Mouse (Mus musculus) macrophage (primary cell): ENCODE results near the gene Ccdc115. TPM values are rescaled to one million over a fixed set of nuclear protein-coding genes. Genes with fewer than 3 reads are reported as not detected.

Source experiments
- H3K27ac ChIP-seq: fragments of 350-480 bp; formaldehyde crosslinking; 2 replicates; pipeline ENCODE4 v1.9.0; 2021
- H3K36me3 ChIP-seq: fragments of 350-480 bp; formaldehyde crosslinking; 2 replicates; pipeline ENCODE4 v1.9.0; 2021; ENCODE audit errors: inconsistent target
- H3K4me3 ChIP-seq: fragments of 350-480 bp; formaldehyde crosslinking; 2 replicates; pipeline ENCODE4 v1.9.0; 2021; ENCODE audit errors: inconsistent target
- H3K79me2 ChIP-seq: fragments of 350-480 bp; formaldehyde crosslinking; 2 replicates; pipeline ENCODE4 v1.9.0; 2021; ENCODE audit errors: inconsistent target
- WGBS: methylation state at CpG from one replicate; pipeline ENCODE4 v1.1.7; 2026; ENCODE audit warnings: inconsistent platforms; ENCODE audit not compliant: missing documents; 5-methylcytosine and 5-hydroxymethylcytosine counted together
- polyA plus RNA-seq: library from polyadenylated mRNA; stranded (reverse); fragments of 250-400 nt; gene quantifications from 3 replicates; pipeline ENCODE4 v1.2.4, GENCODE M21; 2018; ENCODE audit warnings: inconsistent platforms

The Ccdc115 gene
- polyA plus RNA-seq, 1 experiment from 2014 or later: 87.1 TPM

GRCm38 (mm10) chr1:34432776-34433481 lies 6.5 kb downstream of the Ccdc115 start:
- peaks cover 4% of the 10 kb centered on the region for H3K79me2 ChIP-seq
- WGBS: 25% methylated on average over 34 of the region's 35 CpGs
- peaks cover 39% of the 10 kb centered on the region for H3K36me3 ChIP-seq
- H3K4me3 ChIP-seq: peak overlapping the region; percentile 50
- H3K27ac ChIP-seq: peak overlapping the region; percentile 82

GRCm38 (mm10) chr1:34432411-34432775 lies 7.1 kb downstream of the Ccdc115 start:
- 75% methylated on average over 13 of the region's 13 CpGs for WGBS
- Histone ChIP-seq H3K79me2 (no peaks in the 10 kb centered on the region), H3K27ac (peak overlapping the region; percentile 82), H3K4me3 (peak overlapping the region; percentile 50), H3K36me3 (peaks cover 34% of the 10 kb centered on the region)

GRCm38 (mm10) chr1:34431431-34431830 lies 8.0 kb downstream of the Ccdc115 start:
- Histone ChIP-seq H3K36me3 (peaks cover 26% of the 10 kb centered on the region), H3K79me2 (no peaks in the 10 kb centered on the region), H3K27ac (no peak overlapping the region), H3K4me3 (no peak overlapping the region)
- WGBS: 97% methylated on average over 9 of the region's 9 CpGs

- no peak overlapping the region for H3K27ac ChIP-seq
- 100% methylated on average over 3 of the region's 3 CpGs for WGBS
- peaks cover 26% of the 10 kb centered on the region for H3K36me3 ChIP-seq
- no peaks in the 10 kb centered on the region for H3K79me2 ChIP-seq
- no peak overlapping the region for H3K4me3 ChIP-seq
Observed at GRCm38 (mm10) chr1:34430981-34431380, 8.5 kb downstream of the Ccdc115 start.

DNA sequence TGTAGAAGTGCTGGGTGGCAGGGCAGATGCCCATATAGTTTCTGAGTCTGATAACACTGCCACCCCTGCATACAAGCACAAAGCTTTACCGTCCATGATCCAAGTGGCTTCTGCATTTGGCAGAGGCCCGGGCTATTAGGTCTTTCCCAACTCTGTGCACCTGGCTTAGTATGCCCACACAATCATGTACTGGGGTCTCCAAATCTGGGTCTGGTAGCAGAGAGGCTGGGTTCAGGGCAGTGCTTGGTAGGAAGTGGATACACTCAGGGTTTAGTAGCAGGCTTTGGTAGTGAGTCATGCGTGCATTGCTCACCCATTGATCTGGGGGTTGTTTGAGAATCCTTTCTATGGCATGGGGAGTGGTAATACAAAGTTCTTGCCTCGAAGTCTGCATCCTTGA lies 10.2 kb downstream of the Ccdc115 start:
- Histone ChIP-seq H3K27ac (no peak overlapping the region), H3K79me2 (no peaks in the 10 kb centered on the region), H3K36me3 (peaks cover 26% of the 10 kb centered on the region), H3K4me3 (no peak overlapping the region)
- WGBS: 100% methylated on average over 4 of the region's 4 CpGs

DNA sequence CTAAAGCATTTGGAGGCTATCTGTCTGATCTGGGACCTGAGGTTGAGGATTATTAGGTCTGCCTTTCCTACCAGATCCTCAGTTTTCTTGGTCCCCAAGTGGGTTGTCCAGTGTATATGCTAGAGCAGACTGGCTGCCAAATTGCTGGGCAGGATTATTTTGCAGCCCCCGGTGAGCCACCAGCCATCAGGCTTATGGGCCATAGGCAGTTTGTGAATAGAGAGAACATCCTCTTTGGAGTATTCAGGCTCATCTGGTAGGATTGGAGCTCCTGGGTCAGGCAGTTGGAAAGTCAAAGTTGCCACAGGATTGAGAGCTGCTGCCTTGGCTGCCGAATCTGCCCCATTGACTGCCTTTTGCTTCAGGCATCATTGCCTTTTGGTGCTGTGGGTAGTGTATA lies 11.0 kb downstream of the Ccdc115 start:
- 93% methylated on average over 2 of the region's 2 CpGs for WGBS
- no peak overlapping the region for H3K4me3 ChIP-seq
- no peaks in the 10 kb centered on the region for H3K79me2 ChIP-seq
- H3K36me3 ChIP-seq: peaks cover 26% of the 10 kb centered on the region
- H3K27ac ChIP-seq: no peak overlapping the region

GRCm38 (mm10) chr1:34399182-34399953 lies 40.1 kb downstream of the Ccdc115 start:
- Histone ChIP-seq H3K27ac (no peak overlapping the region), H3K36me3 (no peaks in the 10 kb centered on the region), H3K4me3 (no peak overlapping the region), H3K79me2 (no peaks in the 10 kb centered on the region)
- 85% methylated on average over 10 of the region's 11 CpGs for WGBS

- Histone ChIP-seq H3K27ac (no peak overlapping the region), H3K4me3 (no peak overlapping the region), H3K36me3 (no peaks in the 10 kb centered on the region), H3K79me2 (no peaks in the 10 kb centered on the region)
- WGBS: 99% methylated on average over 4 of the region's 4 CpGs
Observed at GRCm38 (mm10) chr1:34396321-34396720, 43.2 kb downstream of the Ccdc115 start.

- WGBS: 20% methylated on average over 6 of the region's 6 CpGs
- H3K4me3 ChIP-seq: no peak overlapping the region
- H3K27ac ChIP-seq: peak overlapping the region; percentile 96
Observed at GRCm38 (mm10) chr1:34389234-34389891, 50.1 kb downstream of the Ccdc115 start.

DNA sequence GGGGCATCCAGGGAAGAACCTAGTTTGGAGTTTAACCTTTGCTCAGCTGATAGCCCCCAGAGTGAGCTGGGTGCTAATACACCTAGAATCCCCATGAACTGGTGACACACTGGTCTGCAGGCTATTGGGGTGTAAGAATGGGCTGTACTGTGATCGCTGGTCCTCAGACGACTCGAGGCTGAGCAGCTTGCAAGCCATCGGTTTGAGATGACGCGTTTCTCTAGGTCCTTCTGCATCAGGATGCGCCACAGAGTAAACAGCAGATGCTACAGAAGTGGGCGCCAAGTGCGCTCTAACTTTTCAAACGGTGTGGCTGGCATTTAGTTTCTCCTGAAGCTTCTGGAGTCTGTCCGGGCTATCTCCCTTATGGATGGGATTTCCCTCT lies 50.6 kb downstream of the Ccdc115 start:
- Histone ChIP-seq H3K79me2 (no peaks in the 10 kb centered on the region), H3K4me3 (no peak overlapping the region), H3K27ac (peak overlapping the region; percentile 96), H3K36me3 (no peaks in the 10 kb centered on the region)
- WGBS: 81% methylated on average over 11 of the region's 11 CpGs

More at GRCm38 (mm10) chr1:34389234-34389891, 50.1 kb downstream of the Ccdc115 start:
- Histone ChIP-seq H3K79me2 (no peaks in the 10 kb centered on the region), H3K36me3 (no peaks in the 10 kb centered on the region)

GRCm38 (mm10) chr1:34387346-34388327 lies 51.8 kb downstream of the Ccdc115 start:
- no peak overlapping the region for H3K27ac ChIP-seq
- WGBS: 90% methylated on average over 11 of the region's 12 CpGs
- no peak overlapping the region for H3K4me3 ChIP-seq
- no peaks in the 10 kb centered on the region for H3K36me3 ChIP-seq
- no peaks in the 10 kb centered on the region for H3K79me2 ChIP-seq
